Mouse (Mus musculus) kidney, adult 9 months (tissue): Measurements from ENCODE around the gene 1700013F07Rik.
"Not testable (repeated sequence)": the region's sequence is repeated elsewhere in the genome, so short reads cannot be mapped to it uniquely, and the experiment has no call there.

ENCODE experiments used
- DNase-seq: peaks from one replicate; pipeline ENCODE4 v3.0.0; 2022

The 1700013F07Rik gene

DNA sequence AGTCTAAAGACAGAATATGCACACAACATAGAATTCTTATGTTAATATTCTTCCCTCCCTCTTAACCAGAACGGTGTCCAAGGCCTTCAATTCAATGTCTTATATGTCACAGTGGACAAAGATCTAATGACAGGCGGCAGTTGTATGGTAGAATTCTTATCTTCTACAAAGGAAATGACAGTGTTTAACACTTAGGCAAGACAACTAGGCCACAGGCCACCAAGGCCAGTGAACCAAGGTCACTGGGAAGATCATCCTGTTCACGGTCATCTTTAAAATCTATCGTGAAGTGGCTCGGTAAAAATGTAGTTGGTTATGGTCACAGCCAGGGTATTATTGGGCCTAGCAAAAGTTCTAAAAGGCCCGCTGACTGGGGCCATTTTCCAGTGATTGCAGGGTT lies at the start of gene 1700013F07Rik:
TSS of gene 1700013F07Rik (plus strand) at position 200 of the 400 bp plus-strand sequence.
- DNase-seq = no peak

DNA sequence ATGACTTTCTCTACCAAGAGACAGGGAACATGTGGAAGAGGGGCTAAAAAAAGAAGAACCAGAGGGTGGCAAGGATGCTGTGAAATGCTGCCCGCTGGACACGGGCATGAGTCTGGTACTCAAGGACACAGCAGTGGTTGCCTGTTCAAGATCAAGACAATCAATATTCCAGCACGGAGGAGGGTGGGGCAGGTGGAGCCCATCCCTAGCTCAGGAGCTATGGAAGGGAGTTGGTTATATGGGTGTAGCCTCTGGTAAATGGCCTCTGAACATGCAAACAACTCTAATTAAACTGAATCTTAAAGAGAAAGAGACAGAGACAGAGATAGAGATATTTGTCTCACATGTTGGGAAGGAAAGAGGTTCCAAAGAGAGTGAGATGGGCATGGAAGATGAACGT lies 49.2 kb upstream of the 1700013F07Rik start:
- no peak for DNase-seq

DNA sequence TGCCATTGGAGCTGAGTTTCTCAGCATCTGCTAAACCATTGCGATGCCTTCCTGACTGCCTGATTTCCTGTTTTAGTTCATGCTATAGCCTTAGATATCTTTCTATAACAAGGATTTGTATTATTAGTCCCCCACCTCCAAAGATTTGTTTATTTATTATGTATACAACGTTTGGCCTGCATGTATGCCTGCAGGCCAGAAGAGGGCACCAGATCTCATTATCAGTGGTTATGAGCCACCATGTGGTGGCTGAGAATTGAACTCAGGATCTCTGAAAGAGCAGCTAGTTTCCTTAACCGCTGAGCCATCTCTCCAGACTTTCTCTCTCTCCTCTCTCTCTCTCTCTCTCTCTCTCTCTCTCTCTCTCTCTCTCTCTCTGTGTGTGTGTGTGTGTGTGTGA lies 44.0 kb upstream of the 1700013F07Rik start:
- no peak for DNase-seq

DNA sequence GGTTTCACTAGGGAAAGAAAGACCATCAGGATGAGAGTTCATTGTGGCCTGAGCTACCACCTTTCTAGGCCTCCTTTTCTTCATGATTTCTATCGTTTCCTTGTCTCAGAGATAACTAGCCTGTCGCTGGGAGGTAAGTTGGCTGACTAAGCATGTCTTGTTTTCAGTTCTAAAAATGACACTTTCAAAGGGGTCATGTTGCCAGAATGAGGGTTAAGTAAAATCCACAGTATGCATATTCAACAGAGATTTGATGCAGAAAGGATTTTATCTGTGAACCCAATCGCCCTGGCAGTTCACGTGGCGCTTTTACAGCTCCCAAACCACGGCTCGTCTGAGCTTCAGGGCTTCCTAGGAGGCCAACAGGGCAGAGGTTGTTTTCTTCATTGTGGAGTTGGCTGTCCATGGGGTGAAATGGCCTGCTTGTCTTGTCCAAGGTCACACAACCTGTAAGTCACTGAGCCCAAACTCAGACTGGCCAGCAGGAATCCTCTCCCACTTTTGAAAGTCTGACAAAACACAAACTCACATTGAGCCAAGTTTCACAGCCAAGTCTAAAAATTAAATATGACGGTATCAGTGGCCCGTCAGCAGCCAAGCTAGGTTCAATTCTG lies 39.0 kb upstream of the 1700013F07Rik start:
- peak; percentile 57 for DNase-seq

DNA sequence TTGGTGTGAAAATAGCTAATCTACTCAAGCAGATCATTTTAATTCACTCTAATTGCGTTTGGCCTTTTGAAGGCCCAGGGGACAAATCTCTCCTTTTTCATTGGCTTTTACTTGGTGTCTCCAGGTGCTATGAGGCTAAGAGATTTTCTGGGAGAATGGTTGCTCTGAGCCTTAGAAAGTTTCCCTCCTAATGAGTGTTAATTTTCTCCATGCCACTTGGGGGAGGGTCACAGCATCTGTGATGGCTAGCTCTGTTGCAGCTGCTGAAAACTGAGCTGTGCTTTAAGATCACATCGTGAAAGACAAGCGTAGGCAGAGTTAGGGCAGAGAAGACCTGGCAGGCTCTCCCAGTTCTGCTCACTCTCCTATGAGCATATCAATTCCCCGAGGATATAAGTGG lies 38.5 kb upstream of the 1700013F07Rik start:
- DNase-seq = no peak

DNA sequence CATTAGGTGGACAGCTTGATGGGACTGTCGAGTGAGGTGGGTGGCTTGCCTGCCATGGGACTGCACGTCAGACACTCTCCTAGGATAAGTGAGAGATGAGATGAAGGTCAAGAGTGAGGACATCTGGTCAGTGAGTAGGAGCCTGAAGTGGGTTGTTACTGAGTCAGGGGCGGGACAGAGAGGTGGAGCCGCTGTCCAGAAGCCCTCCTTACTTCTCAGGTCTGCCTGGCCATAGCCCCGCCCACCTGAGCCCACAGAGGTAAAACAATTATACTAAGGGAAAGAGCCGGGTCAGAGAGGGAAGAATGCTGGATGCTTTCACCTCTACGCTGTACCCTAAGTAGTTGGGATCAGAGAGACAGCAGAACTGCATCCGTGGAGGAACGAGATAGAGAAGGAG lies 36.3 kb upstream of the 1700013F07Rik start:
- DNase-seq = no peak

DNA sequence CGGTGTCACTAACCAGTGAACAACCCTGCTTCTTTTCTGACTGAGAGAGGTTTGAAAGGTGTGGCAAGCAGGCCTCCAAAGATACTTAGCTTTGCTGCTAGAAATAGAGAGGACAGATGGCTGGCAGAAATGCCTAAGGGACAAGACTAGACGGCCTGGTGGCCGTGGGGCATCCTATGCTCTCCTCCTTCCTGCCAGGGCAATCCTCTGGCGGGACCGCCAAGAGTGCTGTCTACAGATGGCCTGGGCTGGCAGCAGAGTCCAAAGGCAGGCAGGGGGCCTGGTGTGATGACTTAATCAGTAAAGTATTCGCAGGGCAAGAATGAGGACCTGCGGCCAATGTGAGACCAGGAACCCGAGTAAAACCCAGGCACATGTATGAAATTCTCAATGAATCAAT lies 34.1 kb upstream of the 1700013F07Rik start:
- DNase-seq = peak; percentile 50

DNA sequence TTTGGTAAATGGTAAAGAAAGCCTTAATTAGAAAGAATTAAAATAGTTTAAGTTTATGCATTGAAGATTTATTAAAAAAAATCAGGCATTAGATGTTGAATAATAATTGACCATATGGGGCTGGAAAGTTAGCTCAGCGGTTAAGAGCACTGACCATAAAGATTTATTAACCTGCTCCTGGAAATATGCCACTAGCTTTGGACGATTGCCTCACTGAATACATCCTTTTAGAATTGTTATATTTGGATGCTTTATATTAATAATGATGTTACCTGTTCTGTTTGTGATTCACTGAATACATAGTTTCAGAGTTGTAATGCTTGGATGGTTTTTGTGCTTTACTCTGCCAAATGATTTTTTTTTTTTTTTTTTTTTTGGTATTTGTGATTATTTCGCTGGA lies 32.5 kb upstream of the 1700013F07Rik start:
- DNase-seq = not testable (repeated sequence)

DNA sequence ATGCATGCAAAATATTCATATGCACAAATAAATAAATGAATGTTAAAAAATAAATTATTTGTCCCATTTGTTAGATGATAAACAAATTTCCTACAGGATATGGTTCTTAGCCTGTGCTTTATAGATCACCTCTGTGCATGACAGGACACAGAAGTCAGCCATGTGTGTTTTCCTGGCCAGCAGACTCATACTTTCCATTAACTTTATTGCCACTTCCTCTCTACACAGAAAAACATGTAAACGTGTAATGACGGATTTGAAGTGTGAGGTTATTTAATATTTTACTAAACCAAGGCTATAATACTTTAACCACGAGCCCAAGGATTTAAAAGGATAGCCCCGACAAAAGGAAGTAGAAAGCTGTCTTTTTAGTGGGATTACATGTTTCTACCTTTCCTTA lies 30.0 kb upstream of the 1700013F07Rik start:
- DNase-seq = peak; percentile 29

DNA sequence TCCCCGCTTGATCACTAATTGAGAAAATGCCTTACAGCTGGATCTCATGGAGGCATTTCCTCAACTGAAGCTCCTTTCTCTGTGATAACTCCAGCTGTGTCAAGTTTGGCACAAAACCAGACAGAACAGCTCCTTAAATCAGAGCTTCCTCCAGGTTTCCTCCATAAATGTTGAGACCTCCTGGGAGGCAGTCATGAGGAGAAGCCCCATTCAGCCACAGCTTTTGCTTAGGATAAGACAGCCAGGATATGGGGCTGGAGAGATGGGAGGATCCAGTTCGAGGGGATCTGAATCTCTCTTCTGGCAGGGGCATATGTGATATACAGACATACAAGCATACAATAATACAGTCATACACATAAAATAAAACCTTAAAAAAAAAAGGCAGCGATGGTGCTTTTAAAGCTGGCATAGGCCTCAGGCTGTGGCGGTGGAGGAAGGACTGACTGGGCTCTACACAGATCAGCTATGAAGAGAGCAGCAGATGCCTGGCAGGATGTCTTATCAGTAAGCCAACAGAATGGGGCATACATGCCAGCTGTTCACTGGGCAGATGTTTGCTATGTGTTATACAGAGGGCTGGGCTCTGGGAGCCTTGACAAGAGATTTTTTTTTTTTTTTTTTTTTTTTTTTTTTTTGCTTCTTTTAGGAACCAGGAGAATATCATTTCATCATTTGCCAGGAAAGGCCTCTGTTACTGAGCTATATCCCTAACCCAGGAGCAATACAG lies 25.0 kb upstream of the 1700013F07Rik start:
- DNase-seq = no peak

DNA sequence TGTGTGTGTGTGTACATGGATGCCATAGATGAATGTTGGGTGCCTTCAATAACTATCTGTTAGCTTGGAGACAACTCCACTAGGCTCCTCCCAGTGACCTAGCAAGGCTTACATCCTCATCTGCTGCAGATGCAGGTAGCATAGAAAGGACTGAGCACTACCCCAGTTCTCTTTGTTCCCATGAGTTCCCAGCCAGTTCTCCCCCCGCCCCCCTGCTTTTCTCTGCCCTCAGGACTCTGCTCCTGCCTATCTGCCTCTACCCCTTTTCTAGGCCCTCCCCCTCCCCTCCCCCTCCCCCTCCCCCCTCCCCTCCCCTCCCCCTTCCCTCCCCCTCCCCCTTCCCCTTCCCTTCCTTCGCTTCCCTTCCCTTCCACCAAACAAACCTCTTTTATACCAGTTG lies 23.8 kb upstream of the 1700013F07Rik start:
- DNase-seq = no peak

DNA sequence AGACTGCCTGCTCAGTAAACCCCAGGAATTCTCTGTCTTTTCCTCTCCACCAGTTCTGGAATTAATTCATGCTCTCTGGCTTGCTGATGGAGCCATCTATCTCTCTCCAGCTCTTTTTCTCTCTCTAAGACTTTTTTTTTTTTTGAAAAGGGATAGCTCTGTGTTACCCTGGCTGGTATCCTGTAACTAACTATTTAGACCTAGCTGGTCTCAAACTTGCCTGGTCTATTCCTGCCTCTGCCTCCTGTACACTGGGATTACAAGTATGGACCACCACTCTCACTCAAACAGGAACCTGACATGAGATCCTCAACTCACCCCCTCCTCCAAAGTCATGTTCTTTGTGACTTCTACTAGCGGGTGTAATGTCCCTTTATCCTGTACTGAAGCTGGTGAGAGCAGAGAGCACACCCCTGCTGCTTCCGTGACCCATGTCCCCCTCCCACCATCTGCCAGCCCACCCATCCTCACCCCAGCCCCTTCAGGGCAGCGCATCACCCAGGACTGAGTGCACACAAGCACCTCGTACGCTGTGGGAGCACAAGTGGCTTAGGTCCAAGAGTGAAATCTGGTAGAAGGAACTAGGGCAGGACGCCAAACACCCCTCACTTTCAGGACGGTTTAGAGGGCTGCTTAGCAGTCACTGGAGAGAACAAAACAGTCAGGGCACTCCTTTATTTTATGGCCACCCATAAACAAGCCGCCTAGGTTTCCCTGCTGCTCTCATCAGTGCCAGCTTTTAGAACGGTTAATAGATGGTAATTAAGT lies 23.1 kb upstream of the 1700013F07Rik start:
- no peak for DNase-seq

DNA sequence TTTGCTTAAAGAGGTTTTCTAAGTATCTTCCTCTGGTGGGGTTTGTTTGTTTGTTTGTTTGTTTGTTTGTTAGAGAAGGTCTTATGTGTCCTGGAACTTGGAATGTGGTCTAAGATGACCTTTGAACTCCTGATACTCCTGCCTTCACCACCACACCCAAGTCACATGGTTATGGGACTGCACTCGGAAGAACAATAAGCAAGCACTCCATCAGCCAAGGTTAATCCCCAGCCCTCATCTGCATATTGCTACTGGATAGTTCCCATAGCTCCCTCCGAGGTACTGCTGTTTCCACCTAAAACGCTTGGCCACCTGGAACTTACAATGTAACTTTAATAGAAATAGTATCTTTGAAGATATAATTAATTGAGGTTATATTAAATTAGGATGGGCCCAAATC lies 20.5 kb upstream of the 1700013F07Rik start:
- DNase-seq = no peak

DNA sequence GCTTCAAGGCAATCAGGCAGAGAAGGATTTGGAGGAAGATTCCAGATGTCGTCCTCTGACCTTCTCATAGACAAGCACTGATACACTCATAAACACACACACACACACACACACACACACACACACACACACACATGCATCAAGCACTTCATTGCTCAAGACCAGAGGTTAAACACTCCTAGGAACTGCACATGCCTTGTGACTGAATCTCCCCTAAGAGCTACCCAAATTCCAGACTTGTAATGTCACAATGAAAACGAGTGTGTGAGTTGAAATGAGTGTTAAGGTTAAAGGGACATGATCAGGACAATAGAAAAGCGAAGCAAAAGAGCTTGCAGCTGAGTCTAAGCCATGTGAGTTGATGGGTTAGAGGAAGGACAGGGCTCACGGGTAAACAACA lies 15.7 kb upstream of the 1700013F07Rik start:
- DNase-seq = no peak

DNA sequence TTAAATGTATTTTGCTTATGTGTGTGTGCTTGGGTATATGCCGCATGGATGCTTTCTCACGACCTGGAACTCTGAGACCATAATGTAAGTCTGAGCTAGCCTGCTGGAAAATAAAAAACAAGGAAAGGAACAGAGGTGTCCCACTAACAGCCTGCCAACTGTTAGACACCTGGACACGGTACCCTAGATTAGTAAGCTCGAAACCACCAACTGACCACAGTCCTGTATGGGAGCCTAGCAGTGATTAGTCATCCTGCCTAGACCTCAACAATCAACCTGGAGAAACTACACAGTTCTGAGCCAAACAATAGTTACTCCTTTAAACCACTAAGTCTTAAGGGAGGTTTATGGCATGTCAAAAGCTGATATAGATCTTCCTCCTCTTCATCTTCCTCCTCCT lies 10.5 kb upstream of the 1700013F07Rik start:
- DNase-seq = no peak

DNA sequence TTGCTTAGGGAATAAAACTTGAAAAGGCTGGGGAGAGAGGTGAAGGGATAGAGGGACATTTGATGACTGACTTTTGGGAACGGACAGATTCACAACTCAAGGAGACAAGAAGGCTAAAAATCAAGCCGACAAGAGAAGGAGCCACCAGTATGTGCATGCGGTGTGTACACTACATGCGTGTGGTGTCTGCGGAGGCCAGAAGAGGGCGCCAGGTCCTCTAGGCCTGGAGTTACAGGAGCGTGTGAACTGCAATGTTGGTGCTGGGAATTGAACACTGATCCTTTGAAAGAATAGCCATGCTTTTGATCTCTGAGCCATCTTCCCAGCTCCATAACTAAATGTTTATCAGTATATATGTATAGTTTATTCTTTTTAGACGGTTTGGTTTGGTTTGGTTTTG lies 5.5 kb upstream of the 1700013F07Rik start:
- no peak for DNase-seq

DNA sequence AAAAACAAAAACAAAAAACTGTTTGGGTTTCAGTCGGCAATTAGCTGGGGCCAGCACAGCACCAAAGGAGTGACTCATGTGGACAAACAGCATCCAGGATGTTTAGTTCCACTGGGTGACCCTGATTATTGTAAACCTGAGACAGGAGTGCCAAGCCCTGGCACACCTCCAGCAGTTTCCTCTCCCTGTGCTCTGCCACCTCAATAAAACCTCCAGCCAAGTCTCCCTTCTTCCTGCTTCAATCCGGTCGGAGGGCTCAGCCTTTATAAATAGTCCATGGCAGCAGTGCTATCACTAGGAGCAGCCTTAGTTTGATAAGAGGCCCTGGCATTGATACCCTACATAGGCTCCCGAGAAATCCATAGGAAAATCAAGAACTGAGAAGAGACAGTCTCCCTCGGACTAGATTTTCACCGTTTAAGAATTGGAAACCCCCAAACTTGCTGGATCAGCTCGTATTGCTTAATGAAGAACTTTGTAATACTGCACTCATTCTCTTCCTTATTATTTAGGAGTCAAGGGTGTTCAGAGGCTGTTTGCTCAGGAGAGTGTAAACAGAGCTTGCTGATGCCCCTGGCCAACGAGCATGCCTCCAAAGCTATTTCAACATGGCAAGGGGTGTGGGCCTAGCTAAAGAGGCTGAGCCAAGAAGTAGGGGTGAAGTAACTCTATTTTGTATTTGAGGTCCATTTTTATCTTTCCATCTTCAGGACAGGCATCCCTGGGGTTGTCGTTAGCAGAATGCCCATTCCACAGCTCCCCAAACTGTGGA lies 650 bp upstream of the 1700013F07Rik start:
- peak; percentile 44 for DNase-seq

DNA sequence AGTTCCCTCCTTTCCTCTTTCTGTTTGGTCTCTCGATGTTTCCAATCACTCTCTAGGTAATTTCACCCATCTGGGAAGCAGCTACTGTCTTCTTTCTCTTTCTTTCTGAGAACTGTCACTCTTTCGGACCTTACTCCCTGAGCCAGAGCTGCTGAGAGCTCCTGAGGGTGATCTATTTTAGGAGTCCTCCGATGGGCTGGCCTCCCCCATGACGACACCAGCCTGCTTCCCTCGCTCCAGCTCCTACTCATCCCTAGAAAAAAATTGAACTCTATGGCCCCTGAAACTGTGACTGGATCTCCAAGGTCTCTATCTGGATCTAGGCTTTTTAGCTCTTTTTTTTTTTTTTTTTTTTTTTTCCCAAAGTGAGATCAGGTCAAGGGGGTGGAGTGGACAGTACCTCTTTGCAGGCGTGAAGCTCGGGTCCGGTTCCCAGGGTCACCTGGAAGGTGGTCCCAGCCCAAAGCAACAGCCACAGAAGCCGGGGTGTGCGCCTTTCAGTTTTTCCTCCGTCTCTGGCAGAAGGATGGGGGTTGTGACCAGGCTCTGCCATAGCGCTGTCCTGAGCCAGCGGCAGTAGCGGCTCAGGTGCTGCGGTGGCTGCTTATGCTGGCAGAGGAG lies 2.1 kb downstream of the 1700013F07Rik start:
- DNase-seq = no peak

DNA sequence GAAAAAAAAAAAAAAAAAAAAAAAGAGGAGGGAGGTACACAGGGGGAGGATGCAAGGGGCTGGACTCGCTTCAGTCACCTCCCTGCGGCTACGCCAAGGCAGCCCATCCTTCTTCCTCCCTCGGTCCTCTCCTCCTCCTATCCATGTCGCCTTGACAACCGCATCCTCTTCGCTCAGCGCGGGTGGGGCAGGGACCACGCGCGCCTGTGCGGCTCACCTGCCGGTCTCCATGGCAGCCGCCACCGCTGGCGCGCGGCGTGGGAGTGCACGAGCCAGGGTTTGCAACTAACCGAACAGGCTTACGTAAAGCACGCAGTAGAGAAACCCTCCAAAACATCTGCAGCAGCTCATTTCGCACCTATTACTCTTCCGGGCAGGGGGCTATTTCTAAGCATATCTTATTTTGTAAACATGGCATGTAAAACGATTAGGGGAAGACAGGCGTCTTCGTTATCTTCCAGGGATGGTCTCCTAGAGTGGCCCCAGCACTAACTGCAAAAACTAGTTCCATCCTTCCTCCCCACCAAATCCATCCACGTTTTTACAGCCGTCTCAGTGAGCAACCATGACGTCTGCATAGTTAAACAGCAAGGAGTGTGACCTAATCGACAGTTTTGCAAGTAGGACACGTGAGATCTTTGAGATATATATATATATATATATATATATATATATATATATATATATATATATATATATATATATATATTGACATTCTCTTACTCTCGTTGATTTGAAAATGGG lies 2.7 kb downstream of the 1700013F07Rik start, which contains the start of gene 5330417C22Rik:
TSS of gene 5330417C22Rik (minus strand) at position 20 of the 744 bp plus-strand sequence.
- DNase-seq = no peak

DNA sequence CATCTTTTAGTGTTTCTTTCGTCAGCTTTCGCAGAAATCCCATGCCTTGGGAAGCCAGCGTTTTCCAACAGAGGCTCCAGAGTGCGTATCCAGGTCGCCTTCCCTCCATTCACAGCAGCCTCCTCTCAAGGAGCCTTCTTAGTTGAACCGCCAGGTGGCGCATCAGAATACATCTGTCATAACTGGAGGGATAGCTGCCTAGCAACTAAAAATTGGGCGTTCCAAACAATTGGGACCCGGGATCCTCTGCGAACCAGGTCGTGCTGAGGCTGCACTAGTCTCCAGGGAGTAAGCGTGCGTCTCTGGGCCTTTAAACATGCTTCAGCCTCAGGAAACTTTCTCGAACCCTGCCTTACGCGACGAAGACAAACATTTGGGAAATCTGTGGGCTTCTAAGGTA lies 3.4 kb downstream of the 1700013F07Rik start:
- DNase-seq = peak; percentile 89

DNA sequence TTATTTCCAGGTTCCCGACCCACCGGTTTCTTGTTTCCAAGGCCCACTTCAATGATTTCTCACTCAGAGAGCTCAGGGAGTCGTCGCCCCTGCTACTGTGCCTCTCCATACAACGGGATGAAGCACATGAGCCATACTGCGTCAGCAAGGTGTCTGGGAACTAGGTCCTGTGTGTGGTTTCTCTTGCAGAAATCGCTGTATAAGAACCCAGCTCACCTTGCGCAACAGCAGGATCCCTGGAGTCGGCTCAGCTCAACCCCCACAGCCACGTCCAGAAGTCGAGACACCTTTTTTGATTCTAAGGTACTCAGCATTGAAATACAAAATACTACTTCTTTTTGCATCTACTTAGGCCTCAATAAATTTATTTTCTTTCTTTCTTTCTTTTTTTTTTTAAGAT lies 8.3 kb downstream of the 1700013F07Rik start:
- DNase-seq = no peak

DNA sequence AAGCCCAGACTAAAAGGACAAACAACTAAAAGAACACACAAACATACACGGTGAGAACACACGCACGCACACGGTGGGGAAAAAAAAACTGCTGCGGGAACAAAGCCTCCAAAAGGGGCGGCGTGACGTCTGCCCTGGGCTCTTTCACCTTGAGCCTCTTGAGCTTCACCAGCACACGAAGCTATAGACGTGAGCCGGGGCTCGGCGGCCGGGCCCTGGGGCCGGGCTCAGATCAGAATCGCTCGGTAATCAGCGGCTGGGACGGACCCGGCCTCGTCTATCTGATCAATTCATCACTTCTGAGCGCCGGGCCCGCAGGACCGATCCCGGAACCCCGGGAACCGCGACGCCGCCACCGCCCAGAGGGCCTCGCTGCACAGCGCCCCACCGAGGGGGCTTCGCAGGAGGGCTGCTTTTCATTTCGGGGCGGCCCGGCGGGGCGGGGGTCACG lies 20.2 kb downstream of the 1700013F07Rik start:
- no peak for DNase-seq
